Mouse (Mus musculus) left cerebral cortex, postnatal 4 days (tissue): ENCODE measurements around the gene Trcg1. TPM values are rescaled to one million over a fixed set of nuclear protein-coding genes. Genes with fewer than 3 reads are reported as not detected.
"Not testable (repeated sequence)": the region's sequence is repeated elsewhere in the genome, so short reads cannot be mapped to it uniquely, and the experiment has no call there.

Experiments
- DNase-seq: peaks from one replicate; pipeline ENCODE4 v3.0.0-alpha.2; 2022
- intact Hi-C: fragments of 180-260 bp; cut with DNase I; formaldehyde crosslinking; loops from one replicate; pipeline ENCODE4 v1.15.1; 2025
- total RNA-seq, 2 experiments: library from RNA; stranded (reverse); gene quantifications; 2 replicates each; pipeline ENCODE4 v1.2.3; 2021

Gene Trcg1
- not detected for total RNA-seq

GRCm38 (mm10) chr9:57236256-57236655 is at the start of gene Trcg1:
TSS of gene Trcg1 (plus strand) at chr9:57236556.
- intact Hi-C loops = no loop called here

GRCm38 (mm10) chr9:57196708-57197107 is 39.6 kb upstream of the Trcg1 start:
- no peak for DNase-seq
- intact Hi-C loops = no loop called here

More at GRCm38 (mm10) chr9:57236256-57236655, at the start of gene Trcg1:
- DNase-seq = no peak

- no peak for DNase-seq
- intact Hi-C loops = no loop called here
These were observed 38.9 kb upstream of the Trcg1 start for GRCm38 (mm10) chr9:57197414-57197813.

GRCm38 (mm10) chr9:57202981-57203380 is 33.4 kb upstream of the Trcg1 start:
- no peak for DNase-seq
- intact Hi-C loops = no loop called here

GRCm38 (mm10) chr9:57203571-57203970 is 32.8 kb upstream of the Trcg1 start:
- intact Hi-C loops, DNase-seq: not testable (repeated sequence)

GRCm38 (mm10) chr9:57206896-57207295 is 29.5 kb upstream of the Trcg1 start:
- intact Hi-C loops = no loop called here
- DNase-seq = no peak

GRCm38 (mm10) chr9:57209316-57209715 is 27.0 kb upstream of the Trcg1 start:
- intact Hi-C loops = no loop called here
- peak; percentile 43 for DNase-seq

GRCm38 (mm10) chr9:57212448-57213222 is 23.7 kb upstream of the Trcg1 start:
- intact Hi-C loops = no loop called here

GRCm38 (mm10) chr9:57214500-57214899 is 21.9 kb upstream of the Trcg1 start:
- intact Hi-C loops = no loop called here
- DNase-seq = no peak

More at GRCm38 (mm10) chr9:57212448-57213222, 23.7 kb upstream of the Trcg1 start:
- DNase-seq = no peak

- DNase-seq = no peak
- intact Hi-C loops = no loop called here
These were observed 19.1 kb upstream of the Trcg1 start for GRCm38 (mm10) chr9:57217220-57217619.

GRCm38 (mm10) chr9:57218776-57219175 is 17.6 kb upstream of the Trcg1 start:
- intact Hi-C loops = no loop called here
- DNase-seq = no peak

GRCm38 (mm10) chr9:57219511-57219910 is 16.8 kb upstream of the Trcg1 start:
- intact Hi-C loops = no loop called here
- DNase-seq = no peak

GRCm38 (mm10) chr9:57220356-57220755 is 16.0 kb upstream of the Trcg1 start:
- peak; percentile 29 for DNase-seq
- intact Hi-C loops = loop anchor here (10.0 kb wide), 1 partner anchor 326 kb away; no protein-coding TSS in a partner anchor

GRCm38 (mm10) chr9:57223341-57223740 is 13.0 kb upstream of the Trcg1 start:
- no peak for DNase-seq
- intact Hi-C loops = loop anchor here (10.0 kb wide), 1 partner anchor 329 kb away; no protein-coding TSS in a partner anchor

- DNase-seq = no peak
These were observed 10.4 kb upstream of the Trcg1 start for GRCm38 (mm10) chr9:57225780-57226627.

GRCm38 (mm10) chr9:57226628-57227122 is 9.7 kb upstream of the Trcg1 start:
- intact Hi-C loops = loop anchor here (10.0 kb wide), 1 partner anchor 332 kb away; no protein-coding TSS in a partner anchor

More at GRCm38 (mm10) chr9:57225780-57226627, 10.4 kb upstream of the Trcg1 start:
- intact Hi-C loops = loop anchor here (10.0 kb wide), 1 partner anchor 331 kb away; no protein-coding TSS in a partner anchor

GRCm38 (mm10) chr9:57227203-57227602 is 9.2 kb upstream of the Trcg1 start:
- intact Hi-C loops = loop anchor here (10.0 kb wide), 1 partner anchor 332 kb away; no protein-coding TSS in a partner anchor
- no peak for DNase-seq

More at GRCm38 (mm10) chr9:57226628-57227122, 9.7 kb upstream of the Trcg1 start:
- not testable (repeated sequence) for DNase-seq

- intact Hi-C loops = loop anchor here (10.0 kb wide), 1 partner anchor 333 kb away; no protein-coding TSS in a partner anchor
- DNase-seq = no peak
These were observed 8.2 kb upstream of the Trcg1 start for GRCm38 (mm10) chr9:57228186-57228585.

GRCm38 (mm10) chr9:57229726-57230125 is 6.6 kb upstream of the Trcg1 start:
- no peak for DNase-seq
- intact Hi-C loops = loop anchor here (10.0 kb wide), 1 partner anchor 335 kb away; no protein-coding TSS in a partner anchor

GRCm38 (mm10) chr9:57230146-57230783 is 6.1 kb upstream of the Trcg1 start:
- intact Hi-C loops = no loop called here
- DNase-seq = no peak
